Mouse (Mus musculus) gastrocnemius, adult 2 months (tissue): ENCODE data around the gene Trpm4. TPM values are rescaled to one million over a fixed set of nuclear protein-coding genes. Genes with fewer than 3 reads are reported as not detected.
"Not testable (repeated sequence)": the region's sequence is repeated elsewhere in the genome, so short reads cannot be mapped to it uniquely, and the experiment has no call there.

ENCODE experiments used
- DNase-seq: peaks from one replicate; pipeline ENCODE4 v3.0.0; 2022
- H3K27ac ChIP-seq: fragments of 200-600 bp; 2 replicates; pipeline ENCODE4 v1.8.1; 2022; ENCODE audit warnings: mild to moderate bottlenecking
- H3K4me3 ChIP-seq: fragments of 200-600 bp; 2 replicates; pipeline ENCODE4 v1.8.1; 2022; ENCODE audit warnings: mild to moderate bottlenecking, moderate library complexity
- CTCF ChIP-seq: fragments of 200-600 bp; IDR thresholded peaks from 2 replicates; pipeline ENCODE4 v1.8.1; 2022; ENCODE audit warnings: antibody characterized with exemption, mild to moderate bottlenecking, moderate library complexity
- intact Hi-C: fragments of 180-260 bp; cut with DNase I; formaldehyde crosslinking; loops from one replicate; pipeline ENCODE4 v1.15.1; 2025
- total RNA-seq, 2 experiments: library from RNA; stranded (reverse); gene quantifications; 2 replicates each; pipeline ENCODE4 v1.2.3; 2021

Gene Trpm4
- total RNA-seq, 2 experiments from 2014 or later = 33.9 to 34.7 TPM

DNA sequence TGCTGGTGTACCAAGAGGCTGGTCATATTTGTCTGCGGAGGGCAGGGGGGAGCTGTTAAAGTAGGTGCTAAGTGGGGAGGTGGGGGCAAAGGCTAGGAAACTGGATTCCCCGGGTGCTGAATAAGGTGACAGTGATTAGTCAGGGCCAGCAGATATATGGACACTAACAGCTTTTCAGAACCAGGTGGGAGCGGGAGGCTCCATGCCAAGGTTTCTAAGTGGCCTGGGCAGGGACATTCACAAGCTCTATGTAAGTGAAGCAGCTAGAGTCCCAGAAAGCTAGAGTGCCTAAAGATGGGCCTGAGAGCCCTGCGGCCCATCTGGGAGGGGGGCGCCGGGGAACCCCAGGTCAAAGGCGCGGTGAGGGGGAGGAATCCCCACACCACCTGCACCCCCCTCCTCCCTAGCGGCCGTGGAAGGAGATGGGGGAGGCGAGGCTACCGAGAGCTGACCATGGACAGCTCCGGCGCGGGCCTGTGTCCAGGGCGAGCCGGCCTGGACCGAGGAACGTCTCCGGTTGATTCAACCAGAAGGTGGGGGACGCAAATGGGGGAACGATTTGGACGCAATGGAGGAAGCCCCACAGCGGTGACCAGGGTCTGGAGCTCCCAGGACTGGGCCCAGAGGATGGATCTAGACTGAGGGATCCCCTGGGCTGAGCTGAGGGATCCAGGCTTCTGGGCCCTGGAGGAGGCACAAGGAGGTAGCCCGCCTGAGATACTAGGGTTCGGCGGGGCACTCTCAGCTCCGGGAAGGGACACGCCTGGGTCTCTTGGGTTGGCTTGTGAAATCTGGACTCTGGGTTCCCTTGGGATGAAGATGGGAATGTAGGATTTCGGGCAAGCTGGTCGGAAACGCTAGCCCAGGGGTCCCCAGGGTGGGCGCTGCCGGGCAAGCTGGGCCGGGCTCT lies 32.4 kb upstream of the Trpm4 start:
- Histone ChIP-seq H3K4me3 (peak overlapping the region; percentile 81), H3K27ac (0 out of 2 replicates have a peak overlapping the region, but pooled peaks have one; percentile 20)
- intact Hi-C loops = no loop called here
- peak; percentile 73 for DNase-seq
- peak; percentile 20; the same call in 1 of the 2 replicates for TF ChIP-seq CTCF

DNA sequence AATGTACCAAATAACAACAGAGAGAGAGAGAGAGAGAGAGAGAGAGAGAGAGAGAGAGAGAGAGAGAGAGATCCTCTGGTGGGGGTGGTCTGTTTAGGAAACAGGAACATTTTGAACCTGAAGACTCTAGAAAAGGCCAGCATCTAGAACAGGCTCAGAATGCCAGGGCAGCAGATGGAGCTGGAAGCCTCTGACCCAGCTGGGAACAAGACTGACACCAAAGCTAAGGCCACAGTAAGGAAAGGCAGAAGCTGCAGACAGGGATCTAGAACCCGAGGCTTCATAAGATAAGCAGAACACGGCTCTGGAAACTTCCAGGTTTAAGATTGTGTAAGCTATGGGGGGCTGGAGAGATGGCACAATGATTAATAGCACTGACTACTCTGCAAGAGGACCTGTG lies 30.4 kb upstream of the Trpm4 start:
- TF ChIP-seq CTCF = no peak
- Histone ChIP-seq H3K4me3 (no peak overlapping the region), H3K27ac (no peak overlapping the region)
- no peak for DNase-seq
- intact Hi-C loops = no loop called here

DNA sequence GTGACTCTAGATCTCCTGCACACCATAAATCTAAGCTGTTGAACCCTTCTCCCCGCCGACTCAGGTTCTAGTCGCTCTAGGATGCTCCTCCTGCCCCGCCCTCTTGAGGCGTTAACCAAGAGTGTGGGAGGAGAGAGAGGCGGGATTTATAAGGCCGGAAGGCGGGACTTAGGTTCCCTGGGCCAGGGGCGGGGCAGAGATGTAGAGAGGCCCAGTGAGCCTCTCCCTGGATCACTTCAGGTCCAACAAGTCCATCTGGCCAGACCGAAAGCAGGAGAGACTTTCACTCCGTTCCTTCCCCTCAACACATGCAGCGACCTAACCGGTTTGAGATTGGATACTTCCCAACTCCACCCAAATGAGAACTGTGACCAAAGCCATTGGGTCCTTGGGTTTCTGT lies 29.2 kb upstream of the Trpm4 start:
- no peak for TF ChIP-seq CTCF
- intact Hi-C loops = no loop called here
- no peak overlapping the region for H3K27ac ChIP-seq
- H3K4me3 ChIP-seq = no peak overlapping the region
- no peak for DNase-seq

DNA sequence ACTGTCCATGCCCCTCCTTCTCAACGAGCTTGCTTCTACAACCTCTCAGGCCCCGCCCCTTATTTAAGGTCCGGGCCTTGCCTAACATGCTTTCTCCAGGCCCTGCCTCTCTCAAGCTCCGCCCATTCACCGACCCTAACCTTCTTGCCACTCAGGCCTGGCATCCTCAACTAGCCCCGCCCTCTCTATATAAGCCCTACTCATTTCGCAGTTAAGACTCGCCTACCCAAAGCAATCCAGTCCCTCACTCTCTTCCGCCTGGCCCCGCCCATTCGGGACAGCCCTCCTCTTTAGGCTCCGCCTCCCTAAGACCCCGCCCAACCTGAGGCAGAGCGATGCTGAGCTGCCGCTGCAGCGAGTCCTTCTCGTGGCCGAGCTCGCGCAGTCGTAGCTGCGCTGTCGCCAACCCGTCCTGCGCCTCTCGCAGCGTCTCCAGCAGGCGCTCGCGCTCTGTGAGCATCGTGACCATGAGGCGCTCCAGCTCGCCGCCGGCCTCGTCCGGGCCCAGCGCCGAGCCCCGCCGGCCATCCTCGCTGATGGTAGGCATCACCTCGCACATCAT lies 27.7 kb upstream of the Trpm4 start:
- peak overlapping the region; percentile 68 for H3K4me3 ChIP-seq
- intact Hi-C loops = no loop called here
- no peak for TF ChIP-seq CTCF
- DNase-seq = peak; percentile 79
- no peak overlapping the region for H3K27ac ChIP-seq

DNA sequence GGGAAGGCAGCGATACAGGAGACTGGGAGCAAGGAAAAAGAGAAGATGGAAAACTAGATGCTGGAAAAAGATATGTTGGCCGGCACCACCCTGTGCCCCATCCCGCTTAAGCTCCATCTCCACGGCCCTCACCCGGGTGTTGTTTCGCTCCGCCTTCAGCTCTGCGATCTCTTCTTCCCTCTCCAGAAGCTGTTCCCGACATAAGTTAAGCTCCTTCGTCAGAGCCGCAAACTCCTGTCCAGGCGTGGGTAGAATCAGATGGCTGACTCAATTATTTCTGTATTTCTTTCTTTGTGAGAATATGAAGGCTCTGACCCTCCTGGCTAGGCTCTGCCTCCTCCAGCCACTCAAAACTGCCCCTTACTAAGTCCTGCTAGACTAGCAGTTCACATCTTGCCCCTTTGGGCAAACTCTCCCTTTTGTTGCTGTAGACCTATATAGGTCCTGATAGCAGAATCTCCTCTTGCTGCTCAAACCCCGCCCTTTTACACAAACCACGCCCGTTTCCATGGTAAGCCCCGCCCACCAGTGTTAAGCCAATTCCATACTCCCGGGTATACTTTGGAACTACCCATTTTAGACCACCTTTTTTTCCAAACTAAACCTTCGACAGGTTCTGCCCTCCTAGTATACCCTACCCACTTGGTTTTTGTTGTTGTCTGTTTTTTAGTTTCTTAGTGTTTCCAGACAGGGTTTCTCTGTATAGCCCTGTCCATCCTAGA lies 27.0 kb upstream of the Trpm4 start:
- Histone ChIP-seq H3K4me3 (no peak overlapping the region), H3K27ac (no peak overlapping the region)
- intact Hi-C loops = no loop called here
- TF ChIP-seq CTCF = no peak
- no peak for DNase-seq

DNA sequence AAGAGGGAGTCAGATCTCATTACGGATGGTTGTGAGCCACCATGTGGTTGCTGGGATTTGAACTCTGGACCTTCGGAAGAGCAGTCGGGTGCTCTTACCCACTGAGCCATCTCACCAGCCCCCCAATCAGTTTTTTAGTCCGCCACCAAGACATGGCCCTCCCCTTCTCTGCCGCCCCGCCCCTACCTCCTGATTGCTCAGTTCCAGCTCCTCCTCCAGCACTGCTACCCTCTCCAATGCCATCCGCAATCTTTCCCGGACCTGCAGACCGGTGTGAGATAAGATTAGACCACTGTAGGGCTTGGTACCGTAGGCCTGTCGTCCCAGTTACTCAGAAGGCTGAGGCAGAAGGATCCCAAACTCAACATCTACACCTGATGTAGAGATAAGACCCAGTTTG lies 25.5 kb upstream of the Trpm4 start:
- H3K27ac ChIP-seq, H3K4me3 ChIP-seq, intact Hi-C loops, DNase-seq: not testable (repeated sequence)

DNA sequence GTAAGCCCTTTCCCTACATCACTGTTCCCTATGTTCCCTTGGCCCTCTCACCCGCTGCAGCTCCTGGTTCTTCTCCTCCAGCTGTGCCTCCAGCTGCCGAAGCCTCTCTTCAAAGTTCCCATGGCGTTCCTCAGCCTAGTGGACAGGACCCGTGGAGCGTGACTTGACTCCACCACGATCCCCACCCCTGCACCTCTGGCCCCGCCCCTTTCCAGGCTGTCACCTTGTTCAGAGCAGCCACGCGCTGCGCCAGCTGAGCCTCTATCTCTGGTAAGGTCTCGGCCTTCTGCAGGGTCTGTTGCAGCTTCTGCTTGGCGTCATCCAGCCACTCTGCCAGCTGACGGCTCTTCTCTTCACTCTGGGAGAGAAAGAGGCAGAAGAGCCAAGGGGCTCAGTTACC lies 22.5 kb upstream of the Trpm4 start:
- Histone ChIP-seq H3K4me3 (no peak overlapping the region), H3K27ac (no peak overlapping the region)
- DNase-seq = no peak
- no peak for TF ChIP-seq CTCF
- intact Hi-C loops = no loop called here

GRCm38 (mm10) chr7:45355318-45356020 lies 21.9 kb upstream of the Trpm4 start:
- Histone ChIP-seq H3K27ac (no peak overlapping the region), H3K4me3 (no peak overlapping the region)
- TF ChIP-seq CTCF = no peak
- DNase-seq = no peak
- intact Hi-C loops = no loop called here

GRCm38 (mm10) chr7:45353041-45353440 lies 19.5 kb upstream of the Trpm4 start:
- intact Hi-C loops = no loop called here
- H3K27ac ChIP-seq = no peak overlapping the region
- DNase-seq = no peak
- no peak overlapping the region for H3K4me3 ChIP-seq
- TF ChIP-seq CTCF = no peak

- no peak overlapping the region for H3K4me3 ChIP-seq
- DNase-seq = no peak
- intact Hi-C loops = no loop called here
- no peak for TF ChIP-seq CTCF
- no peak overlapping the region for H3K27ac ChIP-seq
Observed at GRCm38 (mm10) chr7:45346905-45347304, 13.3 kb upstream of the Trpm4 start.

- Histone ChIP-seq H3K27ac (no peak overlapping the region), H3K4me3 (no peak overlapping the region)
- intact Hi-C loops = loop anchor here (2.0 kb wide), 1 partner anchor 49 kb away; no protein-coding TSS in a partner anchor
- TF ChIP-seq CTCF = peak; percentile 37
- no peak for DNase-seq
Observed at GRCm38 (mm10) chr7:45343543-45343942, 10.0 kb upstream of the Trpm4 start.

GRCm38 (mm10) chr7:45342081-45342480 lies 8.5 kb upstream of the Trpm4 start:
- Histone ChIP-seq H3K4me3 (no peak overlapping the region), H3K27ac (no peak overlapping the region)
- intact Hi-C loops = loop anchor here (2.0 kb wide), 1 partner anchor 51 kb away; no protein-coding TSS in a partner anchor
- DNase-seq = no peak
- TF ChIP-seq CTCF = no peak
